Mouse (Mus musculus) liver, embryonic 14.5 days (tissue): ENCODE data around the gene Ptpn11. TPM values are rescaled to one million over a fixed set of nuclear protein-coding genes. Genes with fewer than 3 reads are reported as not detected.

Source experiments
- ATAC-seq: fragments of 200-750 bp; cut with Nextera tagmentation; 2 replicates; pipeline ENCODE4 v1.8.0; 2017; ENCODE audit warnings: moderate number of reproducible peaks, mild to moderate bottlenecking, moderate library complexity; ENCODE audit not compliant: insufficient read depth
- DNase-seq, 3 experiments: peaks; one replicate each; pipeline ENCODE4 v3.0.0-alpha.2; 2012 to 2013; ENCODE audit warnings: low read depth in 3 of 3, low spot score in 3 of 3
- H3K27ac ChIP-seq: fragments of 300-500 bp; sonication (generic); 2 replicates; pipeline ENCODE4 v1.5.1; 2014; ENCODE audit warnings: moderate library complexity, mild to moderate bottlenecking, control low read depth, inconsistent platforms
- H3K27me3 ChIP-seq: fragments of 300-500 bp; sonication (generic); 2 replicates; pipeline ENCODE4 v1.6.1; 2014; ENCODE audit warnings: mild to moderate bottlenecking, low read length, moderate library complexity; ENCODE audit not compliant: control insufficient read depth, insufficient read depth
- H3K36me3 ChIP-seq: fragments of 300-500 bp; sonication (generic); replicated peaks from 2 replicates; pipeline ENCODE4 v1.6.1; 2014; ENCODE audit warnings: low read depth; ENCODE audit not compliant: control insufficient read depth, insufficient read depth
- H3K4me1 ChIP-seq, 2 experiments: fragments of 200-500 bp in 1 of 2; fragments of 300-500 bp in 1 of 2; sonication (generic) in 1 of 2; replicated peaks; 2 replicates each; pipeline ENCODE4 v1.6.1; 2012 to 2014; ENCODE audit warnings: antibody characterized with exemption in 1 of 2, inconsistent platforms in 1 of 2, low read length in 1 of 2; ENCODE audit not compliant: control insufficient read depth in 2 of 2, insufficient read depth in 2 of 2
- H3K4me2 ChIP-seq: fragments of 300-500 bp; sonication (generic); 2 replicates; pipeline ENCODE4 v1.6.1; 2014; ENCODE audit warnings: low read depth, mild to moderate bottlenecking, control low read depth, moderate library complexity
- H3K4me3 ChIP-seq, 2 experiments: fragments of 200-500 bp in 1 of 2; fragments of 300-500 bp in 1 of 2; sonication (generic) in 1 of 2; 2 replicates each; pipeline ENCODE4 v1.5.1; 2012 to 2014; ENCODE audit warnings: low read depth in 2 of 2, low read length in 2 of 2, mild to moderate bottlenecking in 2 of 2, control low read depth in 1 of 2, inconsistent platforms in 1 of 2, moderate library complexity in 1 of 2; ENCODE audit not compliant: insufficient read depth in 1 of 2
- H3K9ac ChIP-seq: fragments of 300-500 bp; sonication (generic); replicated peaks from 2 replicates; pipeline ENCODE4 v1.6.1; 2014; ENCODE audit warnings: mild to moderate bottlenecking, control low read depth, moderate library complexity
- H3K9me3 ChIP-seq: fragments of 300-500 bp; sonication (generic); 2 replicates; pipeline ENCODE4 v1.6.1; 2016; ENCODE audit warnings: low read length, mixed read lengths; ENCODE audit not compliant: control insufficient read depth
- CTCF ChIP-seq: IDR thresholded peaks from 2 replicates; pipeline ENCODE4 v1.5.1; 2016; ENCODE audit warnings: antibody characterized with exemption, low read depth, control low read depth
- EP300 ChIP-seq: IDR thresholded peaks from 2 replicates; pipeline ENCODE4 v1.6.1; 2016; ENCODE audit warnings: antibody characterized with exemption, low read depth
- WGBS: fragments of 180-500 bp; shearing (Covaris S2); extraction: QIAGEN DNeasy Blood & Tissue Kit; methylation state at CpG from one replicate; pipeline ENCODE4 v1.1.7; 2014; ENCODE audit not compliant: insufficient replicate concordance; 5-methylcytosine and 5-hydroxymethylcytosine counted together
- polyA plus RNA-seq, 2 experiments: library from polyadenylated mRNA; depleted of rRNA in 1 of 2; stranded (reverse) in 1 of 2; unstranded in 1 of 2; fragments of >200 nt; fragmentation: Nextera tagmentation in 1 of 2; extraction: Ambion mirVana in 1 of 2; gene quantifications; 2 replicates each; pipeline versions ENCODE4 v1.2.1 to v1.2.3; 2012 to 2014

The Ptpn11 gene
- polyA plus RNA-seq, 2 experiments: 10.0 to 13.7 TPM

GRCm38 (mm10) chr5:121188265-121188664 lies 2.9 kb downstream of the Ptpn11 start:
- peaks cover 36 to 57% of the 10 kb centered on the region in 2 experiments for H3K4me1 ChIP-seq

GRCm38 (mm10) chr5:121187580-121188001 lies 3.6 kb downstream of the Ptpn11 start:
- ATAC-seq: no peak
- Histone ChIP-seq H3K4me3 (no peak overlapping the region), H3K9me3 (no peaks in the 10 kb centered on the region), H3K4me1 (peaks cover 31 to 50% of the 10 kb centered on the region in 2 experiments), H3K4me2 (no peak overlapping the region), H3K36me3 (no peaks in the 10 kb centered on the region), H3K27me3 (no peaks in the 10 kb centered on the region), H3K27ac (no peak overlapping the region), H3K9ac (no peak overlapping the region)
- whole genome bisulfite sequencing: 79% methylated on average over 8 of the region's 8 CpGs
- TF ChIP-seq EP300 (no peak), CTCF (no peak)
- no peak for DNase-seq

More at GRCm38 (mm10) chr5:121188265-121188664, 2.9 kb downstream of the Ptpn11 start:
- 78% methylated on average over 9 of the region's 9 CpGs for WGBS
- H3K9ac ChIP-seq: no peak overlapping the region
- H3K9me3 ChIP-seq: no peaks in the 10 kb centered on the region
- no peak overlapping the region for H3K27ac ChIP-seq
- H3K4me3 ChIP-seq: no peak overlapping the region; a peak in 1 of 4 replicates
- no peaks in the 10 kb centered on the region for H3K27me3 ChIP-seq
- TF ChIP-seq CTCF (no peak), EP300 (no peak)
- no peaks in the 10 kb centered on the region for H3K36me3 ChIP-seq
- DNase-seq (no peak), ATAC-seq (no peak)
- H3K4me2 ChIP-seq: no peak overlapping the region

- peak overlapping the region; percentile 51 for H3K4me2 ChIP-seq
- no peaks in the 10 kb centered on the region for H3K9me3 ChIP-seq
- 13% methylated on average over 11 of the region's 11 CpGs for WGBS
- no peaks in the 10 kb centered on the region for H3K36me3 ChIP-seq
- H3K9ac ChIP-seq: peak overlapping the region; percentile 49
- TF ChIP-seq EP300: no peak
- no peak for TF ChIP-seq CTCF
- no peaks in the 10 kb centered on the region for H3K27me3 ChIP-seq
- H3K4me1 ChIP-seq: peaks cover 21 to 48% of the 10 kb centered on the region in 2 experiments
- H3K27ac ChIP-seq: peak overlapping the region; percentile 73
- ATAC-seq: peak; percentile 72
- H3K4me3 ChIP-seq: peak overlapping the region in 1 of 2 experiments; percentile 23; a peak in 2 of 4 replicates
- DNase-seq: peak in 2 of 3 experiments; percentile 49 to 57
These were observed 6.1 kb downstream of the Ptpn11 start for GRCm38 (mm10) chr5:121184945-121185551.

DNA sequence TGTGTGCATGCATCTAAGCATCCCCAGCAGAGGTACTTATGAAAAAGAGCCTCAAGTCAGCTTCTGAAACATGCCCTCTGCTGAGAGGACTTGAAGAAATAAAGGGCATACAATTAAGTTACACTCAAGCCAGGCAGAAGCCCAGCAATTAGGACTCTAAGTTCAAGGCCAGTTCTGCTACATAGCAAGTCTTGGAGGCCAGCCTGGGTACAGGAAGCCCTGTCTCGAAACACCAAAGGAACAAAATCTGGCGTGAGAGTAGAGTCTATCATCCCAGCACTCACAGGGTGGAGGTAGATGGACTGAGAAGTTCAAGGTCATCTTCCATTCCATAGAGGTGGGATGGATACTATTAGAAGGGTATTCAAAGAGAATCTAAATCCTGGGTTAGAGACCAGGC lies 6.8 kb downstream of the Ptpn11 start:
- WGBS: 53% methylated on average over 2 of the region's 2 CpGs
- ATAC-seq (no peak), DNase-seq (no peak)
- H3K4me3 ChIP-seq: no peak overlapping the region
- no peak for TF ChIP-seq EP300
- no peak for TF ChIP-seq CTCF
- H3K9me3 ChIP-seq: no peaks in the 10 kb centered on the region
- no peak overlapping the region for H3K27ac ChIP-seq
- 0 out of 2 replicates have a peak overlapping the region, but pooled peaks have one; percentile 51 for H3K4me2 ChIP-seq
- H3K9ac ChIP-seq: no peak overlapping the region
- peaks cover 20 to 45% of the 10 kb centered on the region in 2 experiments for H3K4me1 ChIP-seq
- H3K27me3 ChIP-seq: no peaks in the 10 kb centered on the region
- H3K36me3 ChIP-seq: no peaks in the 10 kb centered on the region

GRCm38 (mm10) chr5:121183269-121183668 lies 7.9 kb downstream of the Ptpn11 start:
- Histone ChIP-seq H3K9ac (no peak overlapping the region), H3K4me2 (no peak overlapping the region), H3K27ac (no peak overlapping the region), H3K27me3 (no peaks in the 10 kb centered on the region), H3K9me3 (no peaks in the 10 kb centered on the region), H3K36me3 (no peaks in the 10 kb centered on the region), H3K4me3 (no peak overlapping the region), H3K4me1 (peaks cover 16 to 37% of the 10 kb centered on the region in 2 experiments)
- DNase-seq (no peak), ATAC-seq (no peak)
- TF ChIP-seq EP300 (no peak), CTCF (no peak)
- WGBS: 71% methylated on average over 9 of the region's 9 CpGs
